24 mouse cellular contexts compared by ENCODE assay signal in the genomic region with DNA sequence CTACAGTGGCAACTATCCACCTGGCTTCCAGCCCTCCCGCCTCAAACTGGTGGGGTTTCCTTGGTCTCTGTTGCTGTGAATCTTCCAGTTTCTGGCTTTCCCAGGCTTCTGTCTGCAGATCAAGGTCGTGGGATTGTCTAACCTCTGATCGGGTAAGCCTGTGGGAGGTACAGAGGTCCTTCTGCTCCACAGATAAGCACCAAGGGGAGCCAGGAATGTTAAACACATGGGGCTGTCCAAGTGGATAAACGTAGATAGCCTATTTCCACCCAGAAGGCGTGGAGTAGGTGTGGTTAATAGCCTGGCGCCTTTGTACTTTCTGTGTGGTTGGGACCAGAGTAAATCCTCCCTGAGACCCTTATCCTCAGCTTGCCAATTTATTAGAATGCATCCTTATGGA. TPM values are rescaled to one million over a fixed set of nuclear protein-coding genes. Genes with fewer than 3 reads are reported as not detected.
"Had no signal": no experiment of that assay in that cellular context is flagged by ENCODE, and none has a peak within 500 bp of the region (broad histone marks: within the 10 kb centered on the region; RNA-seq: fewer than 3 reads in every experiment).

No protein-coding gene starts in this region.

- H3K9ac ChIP-seq: intestine, embryonic 15.5 days; kidney, embryonic 15.5 days; liver, embryonic 13.5 days; midbrain, embryonic 12.5 days; neural tube, embryonic 13.5 days; stomach, embryonic 15.5 days had no signal

- H3K4me2 ChIP-seq: intestine, embryonic 15.5 days; kidney, embryonic 15.5 days; liver, embryonic 13.5 days; midbrain, embryonic 12.5 days; neural tube, embryonic 13.5 days; stomach, embryonic 15.5 days had no signal

- H3K36me3 ChIP-seq: intestine, embryonic 15.5 days; kidney, embryonic 15.5 days; liver, embryonic 13.5 days; midbrain, embryonic 12.5 days; neural tube, embryonic 13.5 days; stomach, embryonic 15.5 days had no signal

- ATAC-seq: intestine, embryonic 15.5 days; midbrain, embryonic 16.5 days had no signal

- H3K27me3 ChIP-seq: intestine, embryonic 15.5 days; kidney, embryonic 15.5 days; liver, embryonic 13.5 days; midbrain, embryonic 12.5 days; neural tube, embryonic 13.5 days; stomach, embryonic 15.5 days had no signal

- H3K27ac ChIP-seq: intestine, embryonic 15.5 days; kidney, embryonic 15.5 days; left cerebral cortex, adult 2 months; liver, embryonic 13.5 days; midbrain, embryonic 12.5 days; neural tube, embryonic 13.5 days; stomach, embryonic 15.5 days had no signal

- H3K9me3 ChIP-seq: intestine, embryonic 15.5 days; kidney, embryonic 15.5 days; liver, embryonic 13.5 days; midbrain, embryonic 12.5 days; neural tube, embryonic 13.5 days; stomach, embryonic 15.5 days had no signal

- DNase-seq: kidney, adult 11 months; kidney, adult 8-10 months; kidney, postnatal 10 days; kidney, postnatal 36 days; layer of hippocampus, postnatal 36 days; liver, embryonic 13.5 days; lung, adult 2 months; lung, postnatal 14 days; lung, postnatal 4 days; thymus, postnatal 25 days had no signal

- H3K4me1 ChIP-seq: intestine, embryonic 15.5 days; kidney, embryonic 15.5 days; liver, embryonic 13.5 days; midbrain, embryonic 12.5 days; neural tube, embryonic 13.5 days; stomach, embryonic 15.5 days had no signal

- H3K4me3 ChIP-seq: intestine, embryonic 15.5 days; kidney, embryonic 15.5 days; left cerebral cortex, adult 2 months; liver, embryonic 13.5 days; midbrain, embryonic 12.5 days; myocyte; neural tube, embryonic 13.5 days; stomach, embryonic 15.5 days had no signal

RNA-seq across cellular contexts. Expression of a gene that starts 10.3 kb away (rescaled TPM):
- polyA plus RNA-seq: intestine, embryonic 15.5 days; kidney, embryonic 15.5 days; limb, embryonic 11.5 days; limb, embryonic 14.5 days; liver, adult 2 months; liver, embryonic 13.5 days; liver, embryonic 16.5 days; lung, adult 2 months; lung, embryonic 16.5 days; midbrain, embryonic 12.5 days; myocyte; neural tube, embryonic 13.5 days; stomach, embryonic 15.5 days; thymus, postnatal 0 days had no signal
